24 mouse cellular contexts compared by ENCODE assay signal in genomic region chr3:31892653-31893052, GRCm38 (mm10). TPM values are rescaled to one million over a fixed set of nuclear protein-coding genes. Genes with fewer than 3 reads are reported as not detected.
DNase-seq lines count a peak whose midpoint lies in the region; ATAC-seq and TF ChIP-seq lines count a peak whose summit lies in the region.
"Had no signal": no experiment of that assay in that cellular context is flagged by ENCODE, and none has a peak within 500 bp of the region (broad histone marks: within the 10 kb centered on the region; RNA-seq: fewer than 3 reads in every experiment).

No protein-coding gene starts in this region.

- no peaks in the 10 kb centered on the region for H3K9me3 ChIP-seq in heart, embryonic 11.5 days (replicated peaks; ENCODE audit: control insufficient read depth, low read length)
- no peaks in the 10 kb centered on the region for H3K9me3 ChIP-seq in kidney, embryonic 15.5 days (replicated peaks)
- H3K9me3 ChIP-seq in kidney, postnatal 0 days (replicated peaks; ENCODE audit: low read length): no peaks in the 10 kb centered on the region
- H3K9me3 ChIP-seq: embryonic facial prominence, embryonic 10.5 days; embryonic facial prominence, embryonic 12.5 days; forebrain, embryonic 13.5 days; forebrain, embryonic 15.5 days; G1E had no signal

- no peak overlapping the region for H3K4me2 ChIP-seq in heart, embryonic 11.5 days
- H3K4me2 ChIP-seq in kidney, embryonic 15.5 days: no peak overlapping the region
- H3K4me2 ChIP-seq in kidney, postnatal 0 days (ENCODE audit: low read length): no peak overlapping the region
- H3K4me2 ChIP-seq: embryonic facial prominence, embryonic 12.5 days; forebrain, embryonic 13.5 days; forebrain, embryonic 15.5 days had no signal

- no peak for TF ChIP-seq CTCF in kidney, postnatal 0 days (IDR thresholded peaks at IDR 0.05; ENCODE audit: low read depth)

- WGBS in heart, embryonic 11.5 days (ENCODE audit: insufficient replicate concordance): 60% methylated on average over 2 of the region's 2 CpGs
- 43% methylated on average over 2 of the region's 2 CpGs for WGBS in kidney, embryonic 15.5 days
- 29% methylated on average over 2 of the region's 2 CpGs for WGBS in kidney, postnatal 0 days

- no peaks in the 10 kb centered on the region for H3K36me3 ChIP-seq in heart, embryonic 11.5 days (ENCODE audit: control insufficient read depth, insufficient read depth, low read length)
- H3K36me3 ChIP-seq in kidney, embryonic 15.5 days: no peaks in the 10 kb centered on the region
- H3K36me3 ChIP-seq in kidney, postnatal 0 days (ENCODE audit: insufficient read depth, low read length): no peaks in the 10 kb centered on the region
- H3K36me3 ChIP-seq: embryonic facial prominence, embryonic 10.5 days; embryonic facial prominence, embryonic 12.5 days; forebrain, embryonic 15.5 days; G1E had no signal

- H3K27ac ChIP-seq in heart, embryonic 11.5 days (ENCODE audit: low read depth, low read length): no peak overlapping the region
- H3K27ac ChIP-seq in kidney, embryonic 15.5 days: no peak overlapping the region
- no peak overlapping the region for H3K27ac ChIP-seq in kidney, postnatal 0 days
- H3K27ac ChIP-seq: embryonic facial prominence, embryonic 10.5 days; embryonic facial prominence, embryonic 12.5 days; forebrain, embryonic 13.5 days; forebrain, embryonic 15.5 days had no signal

- no peak overlapping the region for H3K9ac ChIP-seq in heart, embryonic 11.5 days (ENCODE audit: low read depth, low read length)
- H3K9ac ChIP-seq in kidney, embryonic 15.5 days: no peak overlapping the region
- no peak overlapping the region for H3K9ac ChIP-seq in kidney, postnatal 0 days (ENCODE audit: low read depth, low read length)
- H3K9ac ChIP-seq: embryonic facial prominence, embryonic 12.5 days; forebrain, embryonic 13.5 days; forebrain, embryonic 15.5 days had no signal

- peak; percentile 33 for DNase-seq in heart, adult 11 months
- no peak for DNase-seq in kidney, postnatal 25 days
- DNase-seq in kidney, postnatal 0 days (ENCODE audit: low spot score): peak; percentile 34
- no peak for DNase-seq in kidney, postnatal 4 days
- DNase-seq: adrenal gland, adult 8-10 months; adrenal gland, postnatal 14 days; adrenal gland, postnatal 36 days; B cell, adult 2 months; cerebellum, adult 11-12 months; cerebellum, adult 2 months; cerebellum, adult 9-10 months; cerebellum, postnatal 10 days; cerebellum, postnatal 25 days had no signal

- H3K4me1 ChIP-seq in heart, embryonic 11.5 days (ENCODE audit: control insufficient read depth, insufficient read depth, low read length): no peaks in the 10 kb centered on the region
- H3K4me1 ChIP-seq in kidney, embryonic 15.5 days: no peaks in the 10 kb centered on the region
- no peaks in the 10 kb centered on the region for H3K4me1 ChIP-seq in kidney, postnatal 0 days (replicated peaks; ENCODE audit: insufficient read depth, low read length)
- H3K4me1 ChIP-seq: embryonic facial prominence, embryonic 10.5 days; embryonic facial prominence, embryonic 12.5 days; forebrain, embryonic 13.5 days; forebrain, embryonic 15.5 days had no signal

- no peaks in the 10 kb centered on the region for H3K27me3 ChIP-seq in heart, embryonic 11.5 days (ENCODE audit: control insufficient read depth, insufficient read depth, low read length)
- no peaks in the 10 kb centered on the region for H3K27me3 ChIP-seq in kidney, embryonic 15.5 days
- no peaks in the 10 kb centered on the region for H3K27me3 ChIP-seq in kidney, postnatal 0 days (ENCODE audit: insufficient read depth, low read length)
- H3K27me3 ChIP-seq: CH12.LX; embryonic facial prominence, embryonic 12.5 days; forebrain, embryonic 13.5 days; forebrain, embryonic 15.5 days had no signal

- no peak overlapping the region for H3K4me3 ChIP-seq in heart, embryonic 11.5 days (ENCODE audit: low read depth, low read length)
- no peak overlapping the region for H3K4me3 ChIP-seq in kidney, embryonic 15.5 days (replicated peaks)
- H3K4me3 ChIP-seq in kidney, postnatal 0 days (replicated peaks; ENCODE audit: low read depth, low read length): no peak overlapping the region
- H3K4me3 ChIP-seq: embryonic facial prominence, embryonic 10.5 days; embryonic facial prominence, embryonic 12.5 days; forebrain, embryonic 13.5 days; forebrain, embryonic 15.5 days had no signal

- no peak for ATAC-seq in heart, embryonic 11.5 days (replicated peaks; ENCODE audit: insufficient number of reproducible peaks, low FRiP score, low TSS enrichment)
- ATAC-seq in kidney, embryonic 15.5 days (replicated peaks; ENCODE audit: low FRiP score): peak; percentile 78
- ATAC-seq in kidney, postnatal 0 days (replicated peaks; ENCODE audit: low FRiP score, low read depth): no peak
- ATAC-seq: activated CD4-positive, CD25-positive, alpha-beta regulatory T cell, adult 4 months; CD4-positive, CD25-positive, alpha-beta regulatory T cell, adult 4 months; forebrain, embryonic 13.5 days; forebrain, embryonic 15.5 days; Patski had no signal

RNA-seq across cellular contexts. Expression of gene Kcnmb2, which starts 9.7 kb away (rescaled TPM):
- 0.42 and 1.1 TPM in 2 replicates for polyA plus RNA-seq in heart, embryonic 11.5 days (2014; fragmentation: Nextera tagmentation; extraction: Ambion mirVana)
- 2.4 and 2.5 TPM in 2 replicates for polyA plus RNA-seq in kidney, embryonic 15.5 days (2015; fragmentation: Nextera tagmentation; extraction: Ambion mirVana)
- 2.1 TPM in 2 replicates for polyA plus RNA-seq in kidney, postnatal 0 days (2015; fragmentation: Nextera tagmentation; extraction: Ambion mirVana)
- polyA plus RNA-seq: CD4-positive, CD25-positive, alpha-beta regulatory T cell, adult 4 months; G1E; Patski had no signal

Comparison
In these comparisons a context has a peak if more than half of its experiments do, and no peak if none do; other contexts are left out.
1. DNase-seq: peak in heart, adult 11 months (single experiment) and kidney, postnatal 0 days (single experiment); none in kidney, postnatal 25 days (0 of 2) and kidney, postnatal 4 days (0 of 2).